Mouse (Mus musculus): Measurements from ENCODE around the gene Folh1.
A peak's percentile ranks its signal among the peaks of the same experiment; 100 is the strongest.
"Not testable (repeated sequence)": the region's sequence is repeated elsewhere in the genome, so short reads cannot be mapped to it uniquely, and the experiment has no call there.

Folh1 gene

GRCm38 (mm10) chr7:86775617-86776325 lies at the start of gene Folh1:
Folh1 (minus strand) TSS chr7:86775943.
- peak; percentile 22 for DNase-seq (ENCODE audit: low spot score)

- DNase-seq (ENCODE audit: low spot score), result no peak
Observed at GRCm38 (mm10) chr7:86816466-86816865, 40.7 kb upstream of the Folh1 start.

GRCm38 (mm10) chr7:86815716-86816115 lies 40.0 kb upstream of the Folh1 start:
- DNase-seq (ENCODE audit: low spot score), result not testable (repeated sequence)

GRCm38 (mm10) chr7:86815241-86815640 lies 39.5 kb upstream of the Folh1 start:
- DNase-seq (ENCODE audit: low spot score), result not testable (repeated sequence)

GRCm38 (mm10) chr7:86794727-86795126 lies 19.0 kb upstream of the Folh1 start, which contains the start of gene Vmn2r77:
Vmn2r77 (plus strand) TSS chr7:86795027.
- no peak for DNase-seq (ENCODE audit: low spot score)

GRCm38 (mm10) chr7:86771621-86772020 lies 4.1 kb downstream of the Folh1 start:
- no peak for DNase-seq (ENCODE audit: low spot score)

- no peak for DNase-seq (ENCODE audit: low spot score)
Observed at GRCm38 (mm10) chr7:86764628-86765027, 11.1 kb downstream of the Folh1 start.

- no peak for DNase-seq (ENCODE audit: low spot score)
Observed at GRCm38 (mm10) chr7:86760751-86761150, 15.0 kb downstream of the Folh1 start.

- DNase-seq (ENCODE audit: low spot score), result no peak
Observed at GRCm38 (mm10) chr7:86725013-86725412, 50.7 kb downstream of the Folh1 start.

GRCm38 (mm10) chr7:86688030-86688429 lies 87.7 kb downstream of the Folh1 start, which contains the start of gene Olfr292:
Olfr292 (plus strand) TSS chr7:86688330.
- no peak for DNase-seq (ENCODE audit: low spot score)
